In the genomic region with DNA sequence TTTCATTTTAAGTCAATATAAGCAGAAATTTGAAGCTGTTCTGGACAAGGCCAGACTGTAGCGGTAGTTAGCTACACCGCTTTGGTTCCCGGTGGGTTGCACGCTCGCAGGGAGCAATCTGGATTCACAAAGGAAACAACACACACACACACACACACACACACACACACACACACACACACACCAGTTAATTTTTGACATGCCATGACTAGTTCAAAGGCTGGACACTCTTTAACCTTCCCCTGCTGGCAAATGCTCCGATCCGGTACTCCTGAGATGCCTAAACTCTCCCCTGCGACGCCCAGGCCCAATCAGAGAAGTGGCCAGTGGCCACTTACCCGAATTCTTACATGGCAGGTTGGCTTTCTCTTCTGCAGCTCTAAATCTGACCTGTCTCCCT, we compare ENCODE assay signal across 13 mouse cellular contexts.
"Had no signal": no experiment of that assay in that cellular context is flagged by ENCODE, and none has a peak within 500 bp of the region (broad histone marks: within the 10 kb centered on the region; RNA-seq: fewer than 3 reads in every experiment).

No protein-coding gene starts in this region.

- H3K4me1 ChIP-seq: limb, embryonic 15.5 days; liver, embryonic 12.5 days; midbrain, embryonic 12.5 days; neural tube, embryonic 15.5 days had no signal

- H3K27me3 ChIP-seq: limb, embryonic 15.5 days; liver, embryonic 12.5 days; neural tube, embryonic 15.5 days had no signal

- H3K9me3 ChIP-seq: limb, embryonic 15.5 days; liver, embryonic 12.5 days; neural tube, embryonic 15.5 days had no signal

- ATAC-seq: intestine, embryonic 16.5 days; liver, embryonic 12.5 days had no signal

- H3K36me3 ChIP-seq: limb, embryonic 15.5 days; liver, embryonic 12.5 days; midbrain, embryonic 12.5 days; neural tube, embryonic 15.5 days had no signal

- H3K4me3 ChIP-seq: limb, embryonic 15.5 days; liver, embryonic 12.5 days; midbrain, embryonic 12.5 days; myocyte; neural tube, embryonic 15.5 days had no signal

- H3K9ac ChIP-seq: limb, embryonic 15.5 days; liver, embryonic 12.5 days; lung, embryonic 14.5 days; midbrain, embryonic 12.5 days; neural tube, embryonic 15.5 days had no signal

- H3K4me2 ChIP-seq: limb, embryonic 15.5 days; liver, embryonic 12.5 days; lung, embryonic 14.5 days; midbrain, embryonic 12.5 days; neural tube, embryonic 15.5 days had no signal

- DNase-seq: layer of hippocampus, postnatal 36 days; lung, embryonic 14.5 days; lung, postnatal 10 days; lung, postnatal 4 days; right cerebral cortex, adult 18-20 months; right cerebral cortex, postnatal 25 days; thymus, postnatal 36 days had no signal

- H3K27ac ChIP-seq: limb, embryonic 15.5 days; liver, embryonic 12.5 days; midbrain, embryonic 12.5 days; neural tube, embryonic 15.5 days had no signal
